Mouse (Mus musculus) CD4-positive, CD25-positive, alpha-beta regulatory T cell (primary cell): Measurements from ENCODE around the gene Capg. TPM values are rescaled to one million over a fixed set of nuclear protein-coding genes. Genes with fewer than 3 reads are reported as not detected.

Experiments
- polyA plus RNA-seq: library from polyadenylated mRNA; unstranded; fragments of 100-300 nt; shearing (Covaris generic); gene quantifications from one replicate; pipeline ENCODE4 v1.2.1, GENCODE M21; 2017

The Capg gene
- polyA plus RNA-seq: 536 TPM

GRCm38 (mm10) chr6:72544283-72544987 lies at the start of gene Capg:
Gene Capg, plus strand, starts transcription at chr6:72544391.

GRCm38 (mm10) chr6:72521607-72522006 lies 22.6 kb upstream of the Capg start, which contains the start of gene Sh2d6:
Gene Sh2d6, minus strand, starts transcription at chr6:72521707.

GRCm38 (mm10) chr6:72597956-72598753 lies 54.0 kb downstream of the Capg start, which contains the start of the genes Elmod3 and Retsat:
Gene Elmod3, minus strand, starts transcription at chr6:72598413.
Gene Retsat, plus strand, starts transcription at chr6:72598475.

Other genes with a start within 250 kb of the Capg start
- not detected for gene Sftpb, start 239.8 kb upstream of the Capg start, polyA plus RNA-seq
- 46.8 TPM for gene Usp39, start 199.2 kb upstream of the Capg start, polyA plus RNA-seq
- gene 0610030E20Rik, start 197.1 kb upstream of the Capg start, polyA plus RNA-seq: 43.9 TPM
- gene Tmem150a, start 188.9 kb upstream of the Capg start, polyA plus RNA-seq: 0.39 TPM
- gene Rnf181, start 177.4 kb upstream of the Capg start, polyA plus RNA-seq: 129 TPM
- 44.8 TPM for gene Vamp5, start 163.9 kb upstream of the Capg start, polyA plus RNA-seq
- gene Vamp8, start 153.7 kb upstream of the Capg start, polyA plus RNA-seq: 219 TPM
- gene Ggcx, start 130.1 kb upstream of the Capg start, polyA plus RNA-seq: 12.9 TPM
- 336 TPM for gene Mat2a, start 104.8 kb upstream of the Capg start, polyA plus RNA-seq
- not detected for gene Sh2d6, start 22.7 kb upstream of the Capg start, polyA plus RNA-seq
- 20.3 TPM for gene Elmod3, start 54.0 kb downstream of the Capg start, polyA plus RNA-seq
- gene Retsat, start 54.1 kb downstream of the Capg start, polyA plus RNA-seq: 5.5 TPM
- gene Tgoln1, start 72.6 kb downstream of the Capg start, polyA plus RNA-seq: 101 TPM
- gene Tcf7l1, start 244.9 kb downstream of the Capg start, polyA plus RNA-seq: 4.1 TPM